Mouse (Mus musculus) heart, adult 2 months (tissue): ENCODE results near the gene Cuta.

ENCODE experiments used
- CTCF ChIP-seq: fragments of 200-600 bp; IDR thresholded peaks from 2 replicates; pipeline ENCODE4 v1.8.1; 2022; ENCODE audit warnings: antibody characterized with exemption, mild to moderate bottlenecking, moderate library complexity
- EP300 ChIP-seq: fragments of 200-500 bp; IDR thresholded peaks from 2 replicates; pipeline ENCODE4 v1.6.1; 2011; ENCODE audit warnings: low read depth, low read length, control low read depth; ENCODE audit not compliant: insufficient read depth

- TF ChIP-seq EP300 (no peak), CTCF (no peak)
Observed at GRCm38 (mm10) chr17:26936921-26937695, 2.3 kb downstream of the Cuta start.
